Mouse (Mus musculus) ZHBTc4 (cell line): ENCODE measurements around the gene Plek.
"Not testable (repeated sequence)": the region's sequence is repeated elsewhere in the genome, so short reads cannot be mapped to it uniquely, and the experiment has no call there.

ENCODE experiments used
- DNase-seq: peaks from one replicate; pipeline ENCODE4 v3.0.0-alpha.2; 2011; ENCODE audit warnings: low read depth, low spot score

Gene Plek

DNA sequence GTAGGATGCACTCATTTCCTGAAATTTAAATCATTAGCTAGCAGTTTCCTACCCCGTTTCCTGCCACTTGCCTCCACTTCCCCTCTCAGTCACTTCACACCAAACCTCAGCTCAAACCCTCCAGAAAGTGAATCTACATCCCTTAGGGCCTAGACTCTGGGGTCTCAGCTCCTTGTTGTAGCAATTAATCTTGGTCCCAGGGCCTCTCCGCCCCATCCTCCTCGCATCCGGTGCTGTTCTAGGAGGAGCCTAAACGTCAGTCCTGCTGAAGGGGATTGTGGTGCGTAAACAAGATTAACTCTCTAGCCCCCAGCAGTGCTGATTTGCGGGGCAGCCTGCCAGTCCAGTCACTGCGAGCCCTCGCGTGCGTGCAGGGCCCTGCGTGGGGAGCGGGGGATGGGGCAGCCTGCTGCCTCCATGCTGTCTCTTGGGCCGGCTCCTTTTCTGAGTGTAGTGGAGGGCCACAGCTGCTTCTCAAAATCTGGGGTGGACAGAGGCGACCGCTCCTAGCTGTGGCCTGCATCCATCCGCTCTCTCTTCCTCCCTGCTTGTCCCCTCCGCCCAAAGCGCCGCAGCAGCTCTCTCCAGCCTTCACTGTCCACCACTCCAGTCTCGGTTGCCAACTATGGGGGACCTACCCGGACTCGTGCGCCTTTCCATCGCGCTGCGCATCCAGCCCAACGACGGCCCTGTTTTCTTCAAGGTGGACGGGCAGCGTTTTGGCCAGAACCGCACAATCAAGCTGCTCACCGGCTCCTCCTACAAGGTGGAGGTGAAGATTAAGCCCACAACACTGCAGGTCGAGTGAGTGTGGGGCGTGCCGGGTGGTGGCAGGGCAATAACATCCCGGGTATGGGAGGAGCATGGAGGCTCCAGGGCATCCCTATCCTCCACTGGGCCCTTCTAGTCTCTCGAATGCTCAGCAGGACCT is at the start of gene Plek, which contains the start of gene Cnrip1:
Gene Plek (minus strand): TSS at position 837 of the 931 bp plus-strand sequence.
Gene Cnrip1 (plus strand): TSS at position 42 of the 931 bp plus-strand sequence.
- DNase-seq, result peak; percentile 31

- no peak for DNase-seq
Measured at GRCm38 (mm10) chr11:17086106-17086505, 33.9 kb upstream of the Plek start.

DNA sequence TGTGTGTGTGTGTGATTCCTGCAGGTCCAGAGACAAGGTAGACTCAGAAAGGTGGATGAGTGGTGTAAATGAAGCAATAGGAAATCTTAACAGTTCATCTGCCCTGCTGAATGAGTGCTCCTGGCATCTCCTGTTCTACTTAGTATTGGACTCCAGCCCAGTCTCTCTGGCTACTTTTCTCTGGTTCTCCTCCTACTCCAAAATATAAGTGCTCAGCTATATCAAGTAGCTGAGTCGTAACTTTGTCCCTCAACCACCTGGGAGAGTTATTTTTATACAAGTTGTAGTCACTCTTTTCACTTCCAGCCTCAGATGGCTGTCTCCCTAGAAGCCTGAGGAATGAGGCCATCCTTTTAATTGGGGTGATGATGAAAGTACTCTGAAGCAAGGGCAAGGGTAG is 31.7 kb upstream of the Plek start:
- no peak for DNase-seq

GRCm38 (mm10) chr11:17083455-17083854 is 31.3 kb upstream of the Plek start:
- no peak for DNase-seq

DNA sequence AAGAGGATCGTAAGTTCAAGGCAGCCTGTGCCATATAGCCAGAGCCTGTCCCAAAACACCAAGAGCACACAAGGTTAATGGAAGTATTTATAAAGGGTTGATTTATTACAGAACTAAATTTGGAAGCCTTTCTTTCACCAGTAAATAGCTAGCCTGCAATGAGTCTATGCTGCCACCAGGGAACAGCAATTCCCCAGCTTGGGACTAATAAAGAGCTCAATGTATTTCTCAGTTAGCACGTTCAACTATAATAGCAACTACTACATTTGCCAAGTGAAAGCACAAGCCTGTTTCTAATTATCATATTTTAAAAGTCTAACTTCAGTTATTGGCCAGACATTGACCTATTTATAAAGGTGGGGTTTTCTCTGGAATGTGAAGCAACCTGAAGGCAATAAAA is 30.8 kb upstream of the Plek start:
- peak; percentile 55 for DNase-seq

DNA sequence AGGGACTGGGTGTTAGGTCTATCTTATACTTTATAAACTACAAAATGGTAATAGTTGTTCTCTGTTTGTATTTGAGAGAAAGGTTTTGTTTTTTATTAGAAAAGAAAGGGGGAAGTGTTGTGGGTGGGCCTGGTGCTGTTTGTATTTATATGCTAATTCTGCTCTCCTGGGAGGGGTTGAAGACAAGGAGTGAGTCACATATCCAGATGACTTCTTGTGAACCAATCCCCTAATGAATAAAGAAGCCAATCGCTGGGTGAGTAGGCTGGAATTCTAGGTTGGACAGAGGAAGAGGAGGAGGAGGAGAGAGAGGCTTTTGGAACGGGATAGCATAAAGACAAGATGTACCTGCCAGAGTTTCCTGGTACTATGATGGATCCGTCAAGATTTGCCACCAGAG is 29.9 kb upstream of the Plek start:
- DNase-seq, result peak; percentile 34

- no peak for DNase-seq
Measured at GRCm38 (mm10) chr11:17075656-17076055, 23.5 kb upstream of the Plek start.

DNA sequence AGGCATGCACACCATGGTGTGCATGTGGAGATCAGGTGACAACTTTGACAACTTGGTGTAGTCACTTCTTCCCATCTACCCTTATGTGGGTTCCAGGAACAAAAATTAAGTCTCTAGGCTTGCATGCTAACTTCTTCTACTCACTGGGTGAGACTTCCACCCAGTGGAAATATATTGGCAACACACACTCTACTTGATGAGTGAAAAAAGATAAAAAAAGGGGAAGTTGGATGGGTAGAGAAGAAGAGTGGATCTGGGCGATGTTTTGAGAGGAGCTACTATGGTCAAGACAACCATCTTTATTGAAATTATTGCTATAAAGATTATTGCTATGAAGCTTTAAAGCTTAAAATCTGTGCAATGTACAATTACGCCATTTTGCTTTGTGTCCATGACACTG is 17.2 kb upstream of the Plek start:
- not testable (repeated sequence) for DNase-seq

DNA sequence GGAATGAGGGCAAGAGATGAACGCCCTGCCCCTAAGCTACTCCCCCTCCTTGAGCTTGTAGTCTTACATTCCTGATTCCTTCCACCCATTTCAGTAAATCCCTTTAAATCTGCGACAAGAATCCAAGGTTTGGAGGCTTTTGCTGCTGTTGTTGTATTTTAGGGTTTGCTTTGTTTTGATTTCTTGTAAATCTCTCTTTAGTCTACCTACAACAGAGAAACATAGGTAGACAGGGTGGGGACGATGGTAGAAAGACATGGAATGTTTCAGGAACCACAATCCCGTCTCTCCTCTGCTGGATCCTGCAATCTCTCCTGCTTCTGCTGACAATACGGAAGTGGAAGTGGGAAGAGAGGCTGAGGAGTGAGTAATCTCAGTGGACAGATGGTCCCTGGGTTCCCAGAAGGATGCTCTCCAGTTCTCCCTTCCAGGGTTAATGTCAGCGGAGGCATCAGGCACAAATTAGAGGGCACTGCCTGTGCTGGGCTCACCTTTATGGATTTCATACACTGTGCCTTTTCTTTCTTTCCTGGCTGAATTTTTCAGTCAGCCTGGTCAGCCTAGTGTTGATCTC is 382 bp upstream of the Plek start:
- DNase-seq, result no peak

DNA sequence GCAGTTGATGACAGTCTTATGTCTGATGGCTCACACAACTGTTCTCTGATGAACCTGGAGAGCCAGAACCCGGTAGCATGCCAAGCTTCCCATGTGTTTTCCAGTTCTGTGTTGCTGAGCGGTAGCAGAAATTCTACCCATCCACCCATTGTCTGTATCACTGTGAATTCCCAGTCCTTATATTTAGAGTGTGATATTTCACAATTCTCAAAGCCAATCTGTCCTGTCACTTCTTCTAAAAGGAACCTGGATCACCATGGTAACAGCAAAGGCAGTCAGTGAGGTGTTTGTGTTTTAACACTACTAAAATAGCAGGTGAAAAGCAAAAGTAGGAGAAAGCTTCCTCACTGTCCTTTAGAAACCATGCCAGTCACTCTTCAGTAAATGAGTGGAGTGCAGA is 6.4 kb downstream of the Plek start:
- no peak for DNase-seq

GRCm38 (mm10) chr11:17023984-17024383 is 28.2 kb downstream of the Plek start:
- DNase-seq, result no peak

DNA sequence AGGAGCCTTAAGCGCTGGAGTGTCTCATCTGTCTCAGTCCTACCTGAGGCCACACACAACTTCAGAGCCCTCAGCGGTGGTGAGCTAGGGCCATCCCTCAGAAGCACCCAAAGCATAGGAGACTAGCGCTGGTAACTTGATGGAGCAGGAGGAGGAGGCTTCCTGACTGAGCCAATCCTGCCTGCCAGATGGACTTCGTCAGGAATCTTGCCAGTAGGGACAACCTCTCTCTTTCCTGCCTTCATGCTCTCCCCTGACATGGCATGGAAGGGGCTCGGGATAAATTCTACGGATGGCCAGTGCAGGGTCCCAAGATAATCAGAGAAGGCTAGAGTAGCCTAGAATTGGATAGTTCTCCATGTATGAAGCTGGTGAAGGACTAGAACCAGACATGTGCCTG is 29.0 kb downstream of the Plek start:
- no peak for DNase-seq

- peak; percentile 33 for DNase-seq
Measured at GRCm38 (mm10) chr11:17019328-17019727, 32.9 kb downstream of the Plek start.

DNA sequence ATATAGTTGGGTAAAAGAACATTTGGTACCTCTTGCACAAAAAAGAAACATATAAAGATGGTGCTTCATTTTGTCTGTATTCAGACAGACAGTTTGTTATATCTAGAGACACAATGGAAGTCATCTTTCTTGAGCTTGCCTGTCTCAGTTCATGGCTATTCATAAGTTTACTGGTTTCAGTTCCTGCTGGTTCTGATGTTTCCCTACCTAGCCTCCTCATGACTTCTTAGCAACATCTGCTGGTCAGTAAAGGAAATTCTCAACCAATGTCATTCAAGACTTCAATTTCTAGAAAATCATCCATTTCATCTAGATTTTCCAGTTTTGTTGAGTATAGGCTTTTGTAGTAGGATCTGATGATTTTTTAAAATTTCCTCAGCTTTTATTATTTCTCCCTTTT is 39.2 kb downstream of the Plek start:
- no peak for DNase-seq

- no peak for DNase-seq
Measured at GRCm38 (mm10) chr11:17008498-17008941, 43.7 kb downstream of the Plek start.

- no peak for DNase-seq
Measured at GRCm38 (mm10) chr11:17007517-17008173, 44.5 kb downstream of the Plek start.

DNA sequence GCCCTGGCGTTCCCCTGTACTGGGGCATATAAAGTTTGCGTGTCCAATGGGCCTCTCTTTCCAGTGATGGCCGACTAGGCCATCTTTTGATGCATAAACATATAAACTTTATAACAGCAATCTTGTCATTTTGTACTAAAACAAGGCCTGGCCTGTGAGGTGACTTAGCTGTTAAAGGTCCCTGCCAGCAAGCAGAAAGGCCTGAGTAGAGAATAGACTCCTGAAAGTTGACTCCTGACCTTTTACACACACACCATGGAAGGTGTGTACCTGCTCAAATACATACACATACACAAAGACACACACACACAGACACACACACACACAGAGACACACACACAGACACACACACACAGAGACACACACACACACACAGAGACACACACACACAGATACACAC is 45.7 kb downstream of the Plek start:
- not testable (repeated sequence) for DNase-seq

DNA sequence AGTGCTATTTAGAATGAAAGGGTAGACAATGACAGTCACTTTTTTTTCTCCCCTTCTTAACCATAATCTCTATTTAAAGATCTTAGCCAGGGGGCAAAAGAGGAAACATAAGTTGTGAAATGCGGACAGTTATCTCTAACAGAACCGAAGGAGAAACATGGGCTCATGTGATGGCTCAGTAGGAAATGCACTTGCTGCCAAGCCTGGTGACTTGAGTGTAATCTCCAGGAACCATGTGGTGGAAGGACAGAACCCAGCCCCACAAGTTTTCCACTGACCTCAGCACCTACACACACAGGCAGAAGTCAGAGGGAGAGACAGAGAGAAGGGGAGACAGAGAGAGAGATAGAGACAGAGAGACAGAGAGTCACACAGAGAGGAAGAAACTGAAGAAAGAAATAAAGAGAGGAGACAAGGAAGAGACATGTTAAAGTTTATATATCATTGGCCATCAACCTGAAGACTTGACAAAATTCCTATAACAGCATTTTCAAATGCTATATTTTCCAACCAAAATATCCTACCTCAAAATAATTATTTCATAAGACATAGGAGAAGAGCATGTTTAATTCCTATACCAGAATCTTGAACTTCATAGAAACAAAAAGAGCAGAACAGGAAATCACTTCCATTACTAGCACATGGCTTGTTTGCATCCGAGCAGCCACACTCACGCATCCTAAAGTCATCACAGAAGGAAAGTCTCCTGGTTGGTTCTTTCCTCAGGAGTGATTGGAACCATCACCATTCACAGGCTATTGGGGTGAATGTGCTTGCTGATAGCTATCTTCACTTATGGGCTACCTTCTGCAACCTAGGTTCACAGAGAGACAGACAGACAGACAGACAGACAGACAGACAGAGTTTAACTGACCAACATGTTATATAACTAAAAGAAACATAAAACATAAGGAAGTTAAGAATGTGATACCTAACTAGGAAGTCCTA is 47.0 kb downstream of the Plek start:
- DNase-seq, result no peak

DNA sequence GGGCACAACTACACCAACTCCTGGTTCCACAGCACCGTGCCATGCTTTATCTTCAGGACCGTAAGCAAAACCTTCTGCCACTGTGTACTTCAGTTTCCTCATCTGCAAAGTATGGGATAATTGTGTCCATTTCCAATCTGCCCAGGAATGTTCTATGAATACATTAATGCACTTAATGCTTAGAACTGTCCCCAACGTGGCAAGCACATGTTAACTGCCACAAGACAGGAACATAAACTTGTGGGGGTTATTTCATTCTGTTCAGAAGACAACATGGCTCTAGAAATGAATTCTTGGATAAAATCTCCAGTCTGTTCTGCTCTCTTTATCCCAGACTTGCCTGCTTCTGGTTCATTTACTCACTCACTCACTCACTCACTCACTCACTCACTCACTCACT is 48.4 kb downstream of the Plek start:
- no peak for DNase-seq

GRCm38 (mm10) chr11:17002739-17003373 is 49.3 kb downstream of the Plek start:
- no peak for DNase-seq
